Mouse (Mus musculus) kidney, embryonic 15.5 days (tissue): ENCODE data around the gene Ncf1. TPM values are rescaled to one million over a fixed set of nuclear protein-coding genes. Genes with fewer than 3 reads are reported as not detected.

Experiments used
- ATAC-seq: fragments of 200-750 bp; cut with Nextera tagmentation; replicated peaks from 2 replicates; pipeline ENCODE4 v1.8.0; 2017; ENCODE audit warnings: moderate TSS enrichment; ENCODE audit not compliant: low FRiP score
- H3K27ac ChIP-seq: fragments of 300-500 bp; sonication (generic); 2 replicates; pipeline ENCODE4 v1.5.1; 2015; ENCODE audit warnings: mild to moderate bottlenecking, inconsistent platforms
- H3K27me3 ChIP-seq: fragments of 300-500 bp; sonication (generic); 2 replicates; pipeline ENCODE4 v1.6.1; 2015; ENCODE audit warnings: inconsistent platforms
- H3K36me3 ChIP-seq: fragments of 300-500 bp; sonication (generic); 2 replicates; pipeline ENCODE4 v1.6.1; 2015; ENCODE audit warnings: inconsistent platforms
- H3K4me1 ChIP-seq: fragments of 300-500 bp; sonication (generic); 2 replicates; pipeline ENCODE4 v1.6.1; 2015; ENCODE audit warnings: inconsistent platforms
- H3K4me2 ChIP-seq: fragments of 300-500 bp; sonication (generic); 2 replicates; pipeline ENCODE4 v1.6.1; 2015; ENCODE audit warnings: moderate library complexity, mild to moderate bottlenecking, inconsistent platforms
- H3K4me3 ChIP-seq: fragments of 300-500 bp; sonication (generic); replicated peaks from 2 replicates; pipeline ENCODE4 v1.5.1; 2015; ENCODE audit warnings: mild to moderate bottlenecking, inconsistent platforms
- H3K9ac ChIP-seq: fragments of 300-500 bp; sonication (generic); 2 replicates; pipeline ENCODE4 v1.6.1; 2015; ENCODE audit warnings: mild to moderate bottlenecking, inconsistent platforms
- H3K9me3 ChIP-seq: fragments of 300-500 bp; sonication (generic); replicated peaks from 2 replicates; pipeline ENCODE4 v1.6.1; 2016; ENCODE audit warnings: inconsistent platforms
- WGBS: fragments of 180-500 bp; shearing (Covaris S2); methylation state at CpG from one replicate; pipeline ENCODE4 v1.1.7; 2015; ENCODE audit warnings: mixed read lengths; 5-methylcytosine and 5-hydroxymethylcytosine counted together
- polyA plus RNA-seq: library from polyadenylated mRNA; unstranded; fragments of >200 nt; fragmentation: Nextera tagmentation; extraction: Ambion mirVana; gene quantifications from 2 replicates; pipeline ENCODE4 v1.2.1, GENCODE M21; 2015

Gene Ncf1
- polyA plus RNA-seq, 1 experiment from 2014 or later, result 3.6 TPM

DNA sequence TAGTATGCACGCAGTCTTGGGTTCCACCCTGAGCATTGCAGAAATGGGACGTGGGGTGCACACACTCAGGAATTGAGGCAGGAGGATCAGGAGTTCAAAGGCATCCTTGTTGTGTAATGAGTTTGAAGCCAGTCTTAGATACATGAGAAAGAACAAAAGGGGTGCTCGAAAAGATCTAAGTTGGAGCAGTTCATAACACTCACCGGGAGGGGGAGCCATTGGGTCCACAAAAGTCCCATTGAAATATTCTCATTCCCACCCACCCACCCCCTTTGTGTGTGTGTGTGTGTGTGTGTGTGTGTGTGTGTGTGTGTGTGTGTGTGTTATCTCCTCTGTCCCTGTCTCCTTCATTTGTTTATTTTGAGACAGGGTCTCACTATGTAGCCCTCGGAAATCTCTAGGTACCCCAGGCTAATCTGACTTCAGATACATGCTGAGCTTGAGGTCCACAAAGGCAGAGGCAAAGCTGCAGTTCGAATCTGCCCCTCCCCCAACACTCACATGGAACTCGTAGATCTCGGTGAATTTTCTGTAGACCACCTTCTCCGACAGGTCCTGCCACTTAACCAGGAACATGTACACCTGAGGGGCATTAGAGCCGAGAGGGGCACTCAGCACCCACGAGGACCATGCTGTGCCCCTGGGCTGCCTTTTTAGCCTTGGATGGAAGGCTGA, 1.7 kb downstream of the Ncf1 start:
- no peak overlapping the region for H3K9ac ChIP-seq
- H3K27ac ChIP-seq, result peak overlapping the region; percentile 45; the same call in 1 of the 2 replicates
- H3K4me3 ChIP-seq, result no peak overlapping the region
- no peaks in the 10 kb centered on the region for H3K36me3 ChIP-seq
- H3K4me2 ChIP-seq, result no peak overlapping the region
- no peaks in the 10 kb centered on the region for H3K9me3 ChIP-seq
- no peak for ATAC-seq
- peaks cover 35% of the 10 kb centered on the region for H3K4me1 ChIP-seq
- H3K27me3 ChIP-seq, result peaks cover 1% of the 10 kb centered on the region
- WGBS, result 44% methylated on average over 11 of the region's 11 CpGs

DNA sequence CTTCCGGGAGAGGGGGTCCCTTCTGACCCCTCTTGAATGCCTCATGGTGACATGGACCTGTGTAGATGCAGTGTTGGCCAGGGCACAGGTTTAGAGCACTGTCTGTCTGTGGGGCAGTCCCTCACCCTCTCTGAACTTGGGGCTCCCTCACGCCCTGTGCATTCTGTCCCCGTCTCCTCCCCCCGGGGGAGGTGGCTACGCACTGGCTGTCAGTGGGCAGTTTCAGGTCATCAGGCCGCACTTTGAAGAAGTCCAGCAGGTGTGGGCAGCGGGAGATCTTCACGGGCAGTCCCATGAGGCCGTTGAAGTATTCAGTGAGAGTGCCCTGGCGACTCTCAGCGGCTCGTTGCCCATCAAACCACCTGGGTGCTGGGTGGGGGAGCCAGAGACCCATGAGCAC, 2.5 kb downstream of the Ncf1 start:
- peak overlapping the region; percentile 45 for H3K27ac ChIP-seq
- WGBS, result 41% methylated on average over 12 of the region's 12 CpGs
- no peaks in the 10 kb centered on the region for H3K9me3 ChIP-seq
- H3K4me1 ChIP-seq, result peaks cover 34% of the 10 kb centered on the region
- no peak overlapping the region for H3K9ac ChIP-seq
- H3K36me3 ChIP-seq, result no peaks in the 10 kb centered on the region
- peaks cover 9% of the 10 kb centered on the region for H3K27me3 ChIP-seq
- no peak overlapping the region for H3K4me2 ChIP-seq
- ATAC-seq, result peak; percentile 26; the same call in 1 of the 2 replicates
- no peak overlapping the region for H3K4me3 ChIP-seq

DNA sequence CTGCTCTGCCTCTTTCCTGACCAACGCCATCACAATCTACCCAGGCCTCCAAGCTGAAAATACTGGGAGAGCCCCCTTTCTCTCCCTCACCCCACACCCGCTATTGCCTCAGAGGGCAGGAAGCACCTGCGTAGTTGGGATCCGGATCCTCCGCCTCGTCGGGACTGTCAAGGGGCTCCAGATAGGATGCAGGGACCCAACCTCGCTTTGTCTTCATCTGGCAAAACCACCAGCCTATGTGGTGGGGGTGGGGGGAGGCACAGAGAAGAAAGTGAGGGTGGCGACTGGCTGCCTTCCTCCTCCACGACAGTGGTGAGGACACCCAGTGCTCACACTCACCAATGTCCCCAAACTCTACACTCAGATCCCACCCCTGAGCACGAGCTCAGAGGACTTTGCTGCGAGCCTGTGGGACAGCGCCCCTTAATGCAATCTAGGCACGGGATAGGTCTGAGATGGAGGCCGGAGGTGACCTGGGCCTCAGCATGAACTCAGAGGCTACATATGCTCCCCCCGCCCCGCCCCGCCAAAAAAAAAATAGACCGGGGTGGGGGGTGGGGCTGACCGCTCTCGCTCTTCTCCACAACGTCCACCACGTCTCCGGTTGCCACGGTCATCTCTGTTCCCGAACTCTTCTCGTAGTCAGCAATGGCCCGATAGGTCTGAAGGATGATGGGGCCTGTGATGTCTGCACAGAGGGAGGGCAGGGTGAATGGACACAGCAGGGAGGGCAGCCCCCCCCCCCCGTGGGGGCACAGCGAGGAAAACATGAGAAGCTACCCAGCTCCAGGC, 4.1 kb downstream of the Ncf1 start:
- no peak overlapping the region for H3K9ac ChIP-seq
- no peak overlapping the region for H3K4me3 ChIP-seq
- no peak for ATAC-seq
- H3K4me2 ChIP-seq, result no peak overlapping the region
- no peaks in the 10 kb centered on the region for H3K9me3 ChIP-seq
- peaks cover 13% of the 10 kb centered on the region for H3K27me3 ChIP-seq
- no peak overlapping the region for H3K27ac ChIP-seq
- WGBS, result 79% methylated on average over 30 of the region's 30 CpGs
- H3K4me1 ChIP-seq, result peaks cover 44% of the 10 kb centered on the region
- H3K36me3 ChIP-seq, result no peaks in the 10 kb centered on the region

DNA sequence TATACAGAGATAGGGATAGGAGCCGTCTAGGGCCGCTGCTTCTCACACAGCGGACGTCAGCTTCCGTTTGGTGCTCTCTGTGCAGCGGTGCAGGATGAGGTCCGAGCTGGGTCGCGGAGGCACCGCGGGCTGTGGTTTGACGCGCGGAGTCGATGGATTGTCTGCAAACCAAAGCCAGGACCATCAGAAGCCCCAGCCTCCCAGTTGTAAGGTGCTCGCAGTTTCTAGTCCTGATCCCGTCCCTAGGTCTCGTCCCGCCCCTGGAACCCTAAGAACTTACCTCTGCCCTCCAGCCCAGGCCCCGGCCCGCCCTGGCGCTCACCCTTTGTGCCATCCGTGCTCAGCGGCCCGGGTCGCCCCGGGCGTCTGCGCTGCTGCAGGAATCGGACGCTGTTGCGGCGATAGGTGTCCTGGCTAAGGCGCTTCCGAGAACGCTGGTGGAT, 7.7 kb downstream of the Ncf1 start:
- H3K4me1 ChIP-seq, result peaks cover 31% of the 10 kb centered on the region
- H3K9me3 ChIP-seq, result no peaks in the 10 kb centered on the region
- H3K27me3 ChIP-seq, result peaks cover 13% of the 10 kb centered on the region
- no peak for ATAC-seq
- H3K4me3 ChIP-seq, result peak overlapping the region; percentile 39
- no peak overlapping the region for H3K27ac ChIP-seq
- peak overlapping the region; percentile 81 for H3K4me2 ChIP-seq
- peak overlapping the region; percentile 38 for H3K9ac ChIP-seq
- H3K36me3 ChIP-seq, result peaks cover 4% of the 10 kb centered on the region; the same call in 1 of the 2 replicates
- WGBS, result 3% methylated on average over 36 of the region's 36 CpGs

DNA sequence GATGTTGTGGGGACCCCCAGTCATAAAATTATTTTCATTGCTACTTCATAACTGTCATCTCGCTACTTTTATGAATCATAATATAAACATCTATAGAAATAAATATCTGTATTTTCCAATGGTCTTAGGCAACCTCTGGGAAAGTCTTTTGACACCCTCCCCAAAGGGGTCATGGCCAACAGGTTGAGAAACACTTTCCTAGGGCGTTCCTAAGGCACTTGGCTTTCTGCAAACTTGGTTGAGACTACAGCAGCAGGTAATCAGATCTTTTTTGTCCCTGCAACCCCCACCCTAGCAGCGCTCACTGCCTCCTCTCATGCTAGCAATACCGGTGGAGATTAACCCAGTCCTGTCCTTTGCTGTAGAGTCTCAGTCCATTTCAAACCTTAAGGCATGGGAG, 8.1 kb downstream of the Ncf1 start:
- 33% methylated on average over 4 of the region's 4 CpGs for WGBS
- peaks cover 9% of the 10 kb centered on the region for H3K36me3 ChIP-seq
- H3K9ac ChIP-seq, result 0 out of 2 replicates have a peak overlapping the region, but pooled peaks have one; percentile 38
- no peak overlapping the region for H3K27ac ChIP-seq
- no peaks in the 10 kb centered on the region for H3K9me3 ChIP-seq
- peak overlapping the region; percentile 81 for H3K4me2 ChIP-seq
- peaks cover 26% of the 10 kb centered on the region for H3K4me1 ChIP-seq
- H3K4me3 ChIP-seq, result peak overlapping the region; percentile 39
- ATAC-seq, result no peak
- peaks cover 13% of the 10 kb centered on the region for H3K27me3 ChIP-seq

DNA sequence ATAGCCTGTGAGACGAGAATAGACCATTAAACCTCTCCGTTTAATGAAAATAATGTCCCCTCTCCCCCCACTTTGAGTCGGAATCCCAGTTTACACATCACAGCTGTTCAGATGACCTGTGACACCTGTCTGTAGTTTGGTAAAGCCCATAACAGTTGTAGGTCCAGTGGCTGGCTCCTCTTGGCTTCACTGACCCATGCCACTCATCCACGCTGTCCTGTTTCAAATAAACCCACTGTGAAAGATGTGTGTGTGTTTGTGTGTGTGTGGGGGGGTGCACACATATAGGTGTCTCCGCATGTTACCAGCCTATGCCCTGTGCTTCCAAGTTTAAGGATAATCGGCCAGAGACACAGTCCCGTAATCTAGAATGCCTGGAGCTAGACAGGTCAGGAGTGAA, 11.5 kb downstream of the Ncf1 start:
- 69% methylated on average over 7 of the region's 7 CpGs for WGBS

DNA sequence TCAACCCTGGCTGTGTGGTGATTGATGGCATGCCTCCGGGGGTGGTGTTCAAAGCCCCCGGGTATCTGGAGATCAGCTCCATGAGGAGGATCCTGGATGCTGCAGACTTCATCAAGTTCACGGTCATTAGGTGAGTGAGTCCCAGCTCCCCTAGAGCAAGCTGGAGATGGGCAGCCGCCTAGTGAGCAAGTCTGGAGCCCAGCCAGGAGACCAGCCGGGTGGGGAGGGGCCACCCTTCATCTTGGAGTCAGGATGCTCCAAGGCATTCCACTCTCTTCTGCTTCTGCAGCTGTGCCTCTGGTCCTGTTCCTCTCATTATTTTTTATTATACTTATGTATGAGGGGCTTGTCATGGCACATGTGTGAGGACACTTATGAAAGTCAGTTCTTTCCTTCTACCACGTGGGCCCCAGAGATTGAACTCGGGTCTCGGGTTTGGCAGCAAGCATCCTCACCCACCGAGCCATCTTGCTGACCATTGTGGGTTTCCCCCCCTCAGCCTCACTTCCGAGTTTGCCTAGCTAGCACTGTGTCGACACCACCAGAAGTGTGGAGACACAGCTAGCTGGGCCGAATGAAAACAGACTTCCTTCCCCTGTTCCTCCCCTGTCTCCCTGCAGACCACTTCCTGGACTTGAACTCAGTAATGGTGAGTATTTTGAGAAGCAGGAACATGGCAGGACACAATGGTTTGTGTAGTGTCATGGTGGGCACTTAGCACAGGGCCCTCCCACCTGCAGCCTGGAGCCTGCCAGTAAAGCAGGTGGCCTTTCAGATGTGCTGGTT, 15.2 kb downstream of the Ncf1 start:
- ATAC-seq, result no peak
- Histone ChIP-seq H3K9ac (no peak overlapping the region), H3K27me3 (no peaks in the 10 kb centered on the region), H3K9me3 (no peaks in the 10 kb centered on the region), H3K4me2 (no peak overlapping the region), H3K27ac (no peak overlapping the region), H3K36me3 (peaks cover 14% of the 10 kb centered on the region), H3K4me3 (no peak overlapping the region), H3K4me1 (peaks cover 10% of the 10 kb centered on the region; the same call in 1 of the 2 replicates)
- 61% methylated on average over 12 of the region's 12 CpGs for WGBS

More for the DNA sequence above, 11.5 kb downstream of the Ncf1 start:
- Histone ChIP-seq H3K4me3 (no peak overlapping the region), H3K36me3 (peaks cover 14% of the 10 kb centered on the region), H3K4me1 (peaks cover 17% of the 10 kb centered on the region), H3K4me2 (no peak overlapping the region), H3K27me3 (peaks cover 13% of the 10 kb centered on the region), H3K27ac (no peak overlapping the region), H3K9me3 (no peaks in the 10 kb centered on the region), H3K9ac (no peak overlapping the region)
- ATAC-seq, result no peak

DNA sequence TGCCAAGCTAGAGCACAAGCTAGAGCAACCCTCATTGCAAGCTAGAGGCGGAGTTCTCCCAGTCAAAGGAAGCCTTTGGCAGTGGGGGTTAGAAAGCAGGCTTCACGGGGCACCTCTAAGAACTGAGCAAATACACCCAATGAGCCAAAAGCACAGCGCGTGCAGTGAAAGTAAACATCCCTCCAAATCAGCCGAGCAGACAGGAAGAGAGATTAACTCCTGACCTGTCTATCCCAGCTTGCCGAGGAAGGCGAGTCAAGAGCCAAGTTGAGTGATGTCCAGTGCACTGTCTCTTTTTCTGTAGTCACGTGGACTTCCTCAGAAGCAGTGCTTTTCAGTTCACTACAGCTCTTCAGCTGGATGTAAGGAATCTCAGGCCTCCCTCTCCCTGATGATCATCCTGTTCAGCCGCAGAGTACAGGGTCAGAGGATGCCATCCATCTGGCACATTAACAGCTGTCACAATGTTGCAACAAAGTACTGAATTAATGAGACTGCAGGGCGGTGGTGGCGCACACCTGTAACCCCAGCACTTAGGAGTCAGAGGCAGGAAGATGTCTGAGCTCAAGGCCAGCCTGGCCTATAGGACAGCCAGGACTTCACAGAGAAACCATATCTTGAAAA, 19.4 kb downstream of the Ncf1 start:
- peaks cover 10% of the 10 kb centered on the region; the same call in 1 of the 2 replicates for H3K4me1 ChIP-seq
- ATAC-seq, result peak; percentile 50; the same call in 1 of the 2 replicates
- no peaks in the 10 kb centered on the region for H3K9me3 ChIP-seq
- 13% methylated on average over 11 of the region's 11 CpGs for WGBS
- no peak overlapping the region for H3K27ac ChIP-seq
- no peak overlapping the region for H3K4me3 ChIP-seq
- no peak overlapping the region for H3K9ac ChIP-seq
- peaks cover 6% of the 10 kb centered on the region; the same call in 1 of the 2 replicates for H3K36me3 ChIP-seq
- no peaks in the 10 kb centered on the region for H3K27me3 ChIP-seq
- H3K4me2 ChIP-seq, result no peak overlapping the region

DNA sequence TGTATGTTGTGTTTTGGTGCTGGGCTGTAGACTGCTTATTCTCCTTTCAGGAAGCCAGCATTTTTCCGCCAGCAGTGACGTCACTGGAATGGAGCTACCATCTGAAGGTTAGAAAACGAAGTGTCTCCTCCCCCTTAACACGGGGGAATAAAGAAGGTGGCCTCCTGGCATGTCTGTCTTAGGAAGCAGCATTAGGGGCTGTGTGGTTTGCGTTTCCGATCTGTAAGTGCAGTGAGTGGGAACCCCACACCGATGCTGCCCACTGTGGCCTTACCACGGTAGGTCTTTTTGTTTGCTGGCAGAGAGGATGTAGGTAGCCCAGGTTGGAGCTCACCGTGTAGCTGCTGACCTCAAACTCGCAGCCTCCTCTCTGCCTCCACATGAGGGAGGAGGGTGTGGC, 22.7 kb downstream of the Ncf1 start:
- Histone ChIP-seq H3K4me2 (no peak overlapping the region), H3K9ac (no peak overlapping the region), H3K36me3 (peaks cover 28% of the 10 kb centered on the region; the same call in 1 of the 2 replicates), H3K9me3 (no peaks in the 10 kb centered on the region), H3K4me1 (peaks cover 10% of the 10 kb centered on the region; the same call in 1 of the 2 replicates), H3K27me3 (no peaks in the 10 kb centered on the region), H3K27ac (no peak overlapping the region), H3K4me3 (no peak overlapping the region)
- 77% methylated on average over 10 of the region's 10 CpGs for WGBS
- no peak for ATAC-seq

DNA sequence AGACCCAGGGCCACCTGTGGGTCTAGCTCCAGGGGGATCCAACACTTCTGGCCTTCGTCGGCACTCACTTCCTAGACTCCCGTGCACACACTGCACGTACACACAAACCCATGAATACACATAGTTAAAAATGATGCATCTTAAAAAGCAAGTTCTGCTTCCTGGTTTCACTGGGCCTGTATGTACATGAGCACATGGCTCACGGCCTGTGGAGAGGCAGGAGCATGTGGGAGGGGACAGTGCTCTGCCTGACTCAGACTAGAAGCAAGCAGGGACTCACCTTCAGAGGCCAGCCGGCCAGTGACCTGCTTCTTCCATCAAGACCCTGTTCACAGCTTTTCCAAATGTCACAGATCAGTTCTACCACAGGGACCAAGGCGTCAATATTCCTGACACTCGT, 35.8 kb downstream of the Ncf1 start:
- ATAC-seq, result no peak
- H3K27ac ChIP-seq, result no peak overlapping the region
- H3K4me2 ChIP-seq, result no peak overlapping the region
- peaks cover 48% of the 10 kb centered on the region for H3K36me3 ChIP-seq
- no peaks in the 10 kb centered on the region for H3K9me3 ChIP-seq
- H3K27me3 ChIP-seq, result no peaks in the 10 kb centered on the region
- 0 out of 2 replicates have a peak, but pooled peaks cover under 1% of the 10 kb centered on the region for H3K4me1 ChIP-seq
- WGBS, result 78% methylated on average over 8 of the region's 8 CpGs
- no peak overlapping the region for H3K9ac ChIP-seq
- H3K4me3 ChIP-seq, result no peak overlapping the region

DNA sequence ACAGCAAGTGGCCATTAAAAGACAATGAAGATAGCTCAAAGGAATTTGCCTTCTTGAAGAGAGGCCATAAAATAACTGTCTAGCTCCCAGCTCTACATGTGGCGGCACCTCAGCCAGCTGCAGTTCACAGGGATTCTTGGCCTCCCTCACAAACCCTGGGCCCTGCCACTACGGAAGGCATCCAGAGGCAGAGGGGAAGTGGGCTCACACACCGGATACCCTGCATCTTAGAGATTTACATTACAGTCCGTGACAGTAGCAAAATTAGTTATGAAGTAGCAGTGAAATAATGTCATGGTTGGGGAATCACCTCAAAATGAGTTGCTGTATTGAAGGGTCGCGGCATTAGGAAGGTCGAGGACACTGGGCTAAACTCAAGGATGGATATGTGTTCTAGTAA, 40.9 kb downstream of the Ncf1 start:
- no peaks in the 10 kb centered on the region for H3K9me3 ChIP-seq
- peaks cover 9% of the 10 kb centered on the region for H3K4me1 ChIP-seq
- no peak overlapping the region for H3K4me2 ChIP-seq
- peak overlapping the region; percentile 37; the same call in 1 of the 2 replicates for H3K27ac ChIP-seq
- H3K9ac ChIP-seq, result no peak overlapping the region
- peaks cover 17% of the 10 kb centered on the region; the same call in 1 of the 2 replicates for H3K36me3 ChIP-seq
- no peaks in the 10 kb centered on the region for H3K27me3 ChIP-seq
- 54% methylated on average over 7 of the region's 7 CpGs for WGBS
- H3K4me3 ChIP-seq, result no peak overlapping the region
- ATAC-seq, result no peak
